Mouse (Mus musculus): Measurements from ENCODE around the gene Sin3b. TPM values are rescaled to one million over a fixed set of nuclear protein-coding genes. Genes with fewer than 3 reads are reported as not detected.

The Sin3b gene
- total and polyA plus RNA-seq, 3 experiments = 118 to 183 (median 132) TPM

GRCm38 (mm10) chr8:72677331-72677730 is 45.8 kb upstream of the Sin3b start:
- in situ Hi-C loops (cut with MboI; ENCODE audit: low pct_ligation_motif_present, low pct_unique_long_range_greater_than_20kb, low sequenced_read_pairs) (no loop called here), dilution Hi-C loops (cut with MboI; ENCODE audit: extremely low pct_ligation_motif_present, extremely low pct_unique_long_range_greater_than_20kb, low sequenced_read_pairs) (no loop called here)
- Histone ChIP-seq H3K4me1 (ENCODE audit: control insufficient read depth in 1 of 2, insufficient read depth in 2 of 2) (peaks cover 13 to 32% of the 10 kb centered on the region in 2 experiments), H3K79me2 (replicated peaks; ENCODE audit: control insufficient read depth, extremely low read depth, insufficient read depth, poor library complexity, severe bottlenecking) (no peaks in the 10 kb centered on the region), H3K27me3 (replicated peaks) (no peaks in the 10 kb centered on the region), H3K4me3 (replicated peaks in 1 of 3; ENCODE audit: low read depth in 2 of 3, low read length in 2 of 3, poor library complexity in 1 of 3) (no peak overlapping the region), H3K27ac (ENCODE audit: insufficient read depth, low read depth) (no peak overlapping the region), H3K9ac (ENCODE audit: insufficient read depth, low read depth) (no peak overlapping the region), H3K9me3 (replicated peaks; ENCODE audit: low read length) (no peaks in the 10 kb centered on the region), H3K36me3 (replicated peaks in 1 of 2; ENCODE audit: control insufficient read depth in 1 of 2, insufficient read depth in 1 of 2, low read length in 1 of 2) (no peaks in the 10 kb centered on the region), H3K4me2 (ENCODE audit: insufficient read depth, low read depth, poor library complexity, severe bottlenecking) (no peak overlapping the region)
- TF ChIP-seq RAD21 (IDR thresholded peaks at IDR 0.05; ENCODE audit: low read depth, low read length) = no peak
- no peak for TF ChIP-seq MAX (IDR thresholded peaks at IDR 0.05; ENCODE audit: low read length)
- TF ChIP-seq ZMIZ1 (IDR thresholded peaks at IDR 0.05; ENCODE audit: low read depth, low read length) = no peak
- TF ChIP-seq NELFE (IDR thresholded peaks at IDR 0.05; ENCODE audit: low read depth, low read length) = no peak
- no peak for TF ChIP-seq SIN3A (IDR thresholded peaks at IDR 0.05; ENCODE audit: low read length)
- TF ChIP-seq GABPA (IDR thresholded peaks at IDR 0.05; ENCODE audit: insufficient replicate concordance, low read depth, low read length) = no peak
- TF ChIP-seq MXI1 (IDR thresholded peaks at IDR 0.05; ENCODE audit: low read depth, low read length) = no peak
- TF ChIP-seq POLR2A (IDR thresholded peaks at IDR 0.05; ENCODE audit: low read depth, low read length) = no peak
- TF ChIP-seq JUND (conservative IDR thresholded peaks at IDR 0.05; ENCODE audit: low read depth, low read length) = no peak
- TF ChIP-seq POLR2AphosphoS2 (IDR thresholded peaks at IDR 0.05; ENCODE audit: low read depth, low read length) = no peak
- no peak for TF ChIP-seq UBTF (IDR thresholded peaks at IDR 0.05; ENCODE audit: low read depth, low read length)
- no peak for TF ChIP-seq CHD1 (IDR thresholded peaks at IDR 0.05; ENCODE audit: low read depth, low read length)
- TF ChIP-seq RCOR1 (conservative IDR thresholded peaks at IDR 0.05; ENCODE audit: low read depth, low read length) = no peak
- DNase-seq (ENCODE audit: extremely low read depth) = no peak

DNA sequence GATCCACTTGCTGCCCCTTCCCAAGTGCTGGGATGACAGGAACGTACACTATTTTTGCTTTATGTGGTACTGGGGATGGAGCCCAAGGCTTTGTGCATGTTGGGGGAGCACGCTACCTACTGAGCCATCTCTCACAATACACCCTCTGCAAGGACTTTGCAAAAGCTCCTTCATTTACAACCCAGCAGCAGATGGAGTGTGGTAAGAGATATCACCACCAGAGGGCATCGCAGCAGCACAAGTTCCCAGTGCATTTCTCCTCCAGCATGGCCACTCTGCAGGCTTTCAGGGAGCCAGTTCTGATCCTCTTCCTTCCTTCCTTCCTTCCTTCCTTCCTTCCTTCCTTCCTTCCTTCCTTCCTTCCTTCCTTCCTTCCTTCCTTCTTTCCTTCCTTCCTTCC is 43.0 kb upstream of the Sin3b start:
- H3K9ac ChIP-seq (ENCODE audit: insufficient read depth, low read depth) = no peak overlapping the region
- no peak overlapping the region for H3K4me3 ChIP-seq (replicated peaks in 1 of 3; ENCODE audit: low read depth in 2 of 3, low read length in 2 of 3, poor library complexity in 1 of 3)
- no peak overlapping the region for H3K4me2 ChIP-seq (ENCODE audit: insufficient read depth, low read depth, poor library complexity, severe bottlenecking)
- dilution Hi-C loops (cut with MboI; ENCODE audit: extremely low pct_ligation_motif_present, extremely low pct_unique_long_range_greater_than_20kb, low sequenced_read_pairs) = no loop called here
- H3K9me3 ChIP-seq (replicated peaks; ENCODE audit: low read length) = no peaks in the 10 kb centered on the region
- peaks cover 17 to 33% of the 10 kb centered on the region in 2 experiments for H3K4me1 ChIP-seq (ENCODE audit: control insufficient read depth in 1 of 2, insufficient read depth in 2 of 2)
- DNase-seq (ENCODE audit: extremely low read depth) = peak; percentile 70
- no peak for TF ChIP-seq USF2 (conservative IDR thresholded peaks at IDR 0.05; ENCODE audit: low read depth, low read length)
- TF ChIP-seq CTCF (conservative IDR thresholded peaks at IDR 0.05 in 1 of 2, IDR thresholded peaks at IDR 0.05 in 1 of 2; ENCODE audit: low read depth in 2 of 2, low read length in 2 of 2) = peak; percentile 57 to 85
- no peak for TF ChIP-seq ZNF384 (IDR thresholded peaks at IDR 0.05; ENCODE audit: low read depth, low read length)
- TF ChIP-seq ETS1 (conservative IDR thresholded peaks at IDR 0.05; ENCODE audit: low read depth, low read length) = no peak
- peak; percentile 89 for TF ChIP-seq SMC3 (IDR thresholded peaks at IDR 0.05; ENCODE audit: low read depth, low read length)
- peak; percentile 37; the same call in 1 of the 2 replicates for TF ChIP-seq ZC3H11A (IDR thresholded peaks at IDR 0.05; ENCODE audit: low read depth, low read length)
- no peak for TF ChIP-seq RCOR1 (conservative IDR thresholded peaks at IDR 0.05; ENCODE audit: low read depth, low read length)
- no peak for TF ChIP-seq MXI1 (IDR thresholded peaks at IDR 0.05; ENCODE audit: low read depth, low read length)
- no peak for TF ChIP-seq POLR2A (IDR thresholded peaks at IDR 0.05; ENCODE audit: low read depth, low read length)
- TF ChIP-seq CHD1 (IDR thresholded peaks at IDR 0.05; ENCODE audit: low read depth, low read length) = no peak
- 0 out of 2 replicates have a peak, but pooled peaks have one; percentile 13 for TF ChIP-seq JUND (conservative IDR thresholded peaks at IDR 0.05; ENCODE audit: low read depth, low read length)
- no peak for TF ChIP-seq TCF12 (IDR thresholded peaks at IDR 0.05; ENCODE audit: low read depth, low read length)
- no peak for TF ChIP-seq PAX5 (IDR thresholded peaks at IDR 0.05; ENCODE audit: low read length)
- TF ChIP-seq CHD2 (IDR thresholded peaks at IDR 0.05; ENCODE audit: low read length) = no peak
- no peak for TF ChIP-seq ZKSCAN1 (IDR thresholded peaks at IDR 0.05; ENCODE audit: borderline replicate concordance, low read depth, low read length)
- TF ChIP-seq JUN (IDR thresholded peaks at IDR 0.05; ENCODE audit: insufficient read depth, low read depth, low read length) = no peak
- TF ChIP-seq USF1 (IDR thresholded peaks at IDR 0.05; ENCODE audit: low read depth, low read length) = no peak
- no peak for TF ChIP-seq ELF1 (IDR thresholded peaks at IDR 0.05; ENCODE audit: low read depth, low read length)
- TF ChIP-seq MAFK (IDR thresholded peaks at IDR 0.05; ENCODE audit: insufficient replicate concordance, low read length) = no peak
- no peak for TF ChIP-seq BHLHE40 (IDR thresholded peaks at IDR 0.05; ENCODE audit: low read depth, low read length)
- TF ChIP-seq RAD21 (IDR thresholded peaks at IDR 0.05; ENCODE audit: low read depth, low read length) = peak; percentile 79
- no peak for TF ChIP-seq MAZ (IDR thresholded peaks at IDR 0.05; ENCODE audit: low read depth, low read length)
- peak; percentile 55; the same call in 1 of the 2 replicates for TF ChIP-seq MYC (IDR thresholded peaks at IDR 0.05; ENCODE audit: low read depth, low read length)
- no peaks in the 10 kb centered on the region for H3K36me3 ChIP-seq (replicated peaks in 1 of 2; ENCODE audit: control insufficient read depth in 1 of 2, insufficient read depth in 1 of 2, low read length in 1 of 2)
- in situ Hi-C loops (cut with MboI; ENCODE audit: low pct_ligation_motif_present, low pct_unique_long_range_greater_than_20kb, low sequenced_read_pairs) = loop anchor here (5.0 kb wide), 1 partner anchor 67 kb away; no protein-coding TSS in a partner anchor
- no peaks in the 10 kb centered on the region for H3K79me2 ChIP-seq (replicated peaks; ENCODE audit: control insufficient read depth, extremely low read depth, insufficient read depth, poor library complexity, severe bottlenecking)
- H3K27me3 ChIP-seq (replicated peaks) = no peaks in the 10 kb centered on the region
- no peak overlapping the region for H3K27ac ChIP-seq (ENCODE audit: insufficient read depth, low read depth)
